Mouse (Mus musculus) heart, adult 2 months (tissue): ENCODE measurements around the gene Wnt6. TPM values are rescaled to one million over a fixed set of nuclear protein-coding genes. Genes with fewer than 3 reads are reported as not detected.

Source experiments
- DNase-seq, 2 experiments: peaks; one replicate each; pipeline ENCODE4 v3.0.0; 2021
- H3K27ac ChIP-seq: fragments of 200-600 bp; 2 replicates; pipeline ENCODE4 v1.8.1; 2022
- H3K27me3 ChIP-seq: fragments of 200-500 bp; 2 replicates; pipeline ENCODE4 v1.6.1; 2012; ENCODE audit warnings: mild to moderate bottlenecking, low read length, inconsistent platforms, mixed read lengths; ENCODE audit not compliant: control insufficient read depth, insufficient read depth
- H3K36me3 ChIP-seq: fragments of 200-500 bp; 2 replicates; pipeline ENCODE4 v1.6.1; 2012; ENCODE audit warnings: low read length, inconsistent platforms; ENCODE audit not compliant: control insufficient read depth, insufficient read depth
- H3K4me1 ChIP-seq: fragments of 200-500 bp; 2 replicates; pipeline ENCODE4 v1.6.1; 2011; ENCODE audit warnings: low read length; ENCODE audit not compliant: control insufficient read depth, insufficient read depth
- H3K4me3 ChIP-seq: fragments of 200-600 bp; 2 replicates; pipeline ENCODE4 v1.8.1; 2022
- H3K79me2 ChIP-seq: fragments of 200-500 bp; replicated peaks from 2 replicates; pipeline ENCODE4 v1.6.1; 2012; ENCODE audit warnings: mild to moderate bottlenecking, inconsistent platforms, low read length, moderate library complexity, mixed read lengths; ENCODE audit not compliant: control insufficient read depth, insufficient read depth
- H3K9ac ChIP-seq: fragments of 200-500 bp; 2 replicates; pipeline ENCODE4 v1.6.1; 2012; ENCODE audit warnings: low read depth, mild to moderate bottlenecking, control low read depth, inconsistent platforms, low read length, mixed read lengths
- CTCF ChIP-seq: fragments of 200-600 bp; IDR thresholded peaks from 2 replicates; pipeline ENCODE4 v1.8.1; 2022; ENCODE audit warnings: antibody characterized with exemption, mild to moderate bottlenecking, moderate library complexity
- EP300 ChIP-seq: fragments of 200-500 bp; IDR thresholded peaks from 2 replicates; pipeline ENCODE4 v1.6.1; 2011; ENCODE audit warnings: low read depth, low read length, control low read depth; ENCODE audit not compliant: insufficient read depth
- POLR2A ChIP-seq: fragments of 200-500 bp; IDR thresholded peaks from 2 replicates; pipeline ENCODE4 v1.6.1; 2011; ENCODE audit warnings: mild to moderate bottlenecking, low read depth, low read length, control low read depth; ENCODE audit not compliant: insufficient read depth
- WGBS: fragments of 180-500 bp; shearing (Covaris S2); methylation state at CpG from one replicate; pipeline ENCODE4 v1.1.7; 2018; 5-methylcytosine and 5-hydroxymethylcytosine counted together
- intact Hi-C: fragments of 180-260 bp; cut with DNase I; formaldehyde crosslinking; loops from one replicate; pipeline ENCODE4 v1.15.1; 2025
- long read RNA-seq: library from polyadenylated mRNA; stranded (forward); transcript quantifications from one replicate; pipeline ENCODE4 v2.0.0, GENCODE M21; 2021
- polyA plus RNA-seq: library from polyadenylated mRNA; depleted of rRNA; stranded (reverse); fragments of >200 nt; gene quantifications from 2 replicates; pipeline ENCODE4 v1.2.3, GENCODE M21; 2012; rRNA removed
- total RNA-seq, 2 experiments: library from RNA; stranded (reverse); gene quantifications; 2 replicates each; pipeline ENCODE4 v1.2.3; 2021

The Wnt6 gene
- under 1 TPM; 0.32 to 0.70 TPM for total RNA-seq
- polyA plus RNA-seq, result 0.38 and 0.39 TPM in 2 replicates
- long read RNA-seq, result 0 reads

DNA sequence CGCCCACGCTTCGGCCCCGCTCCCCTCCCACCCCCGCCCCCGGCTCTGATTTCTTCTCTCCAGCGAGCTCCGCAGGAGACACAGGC is at the start of gene Wnt6:
Gene Wnt6, plus strand, starts transcription at position 48 of the 86 bp plus-strand sequence.
- Histone ChIP-seq H3K4me3 (peak within 1 kb of the TSS; percentile 40), H3K79me2 (no peaks in the 10 kb centered on the region), H3K27me3 (peaks cover 11% of the 10 kb centered on the region), H3K27ac (no peak within 1 kb of the TSS), H3K9ac (peak within 1 kb of the TSS; percentile 56; the same call in 1 of the 2 replicates), H3K4me1 (peaks cover 1% of the 10 kb centered on the region; the same call in 1 of the 2 replicates), H3K36me3 (no peaks in the 10 kb centered on the region)
- intact Hi-C loops, result no loop called here
- TF ChIP-seq EP300 (no peak), POLR2A (no peak), CTCF (no peak)
- WGBS, result no CpG with 5 or more reads among the region's 8 CpGs
- no peak for DNase-seq

DNA sequence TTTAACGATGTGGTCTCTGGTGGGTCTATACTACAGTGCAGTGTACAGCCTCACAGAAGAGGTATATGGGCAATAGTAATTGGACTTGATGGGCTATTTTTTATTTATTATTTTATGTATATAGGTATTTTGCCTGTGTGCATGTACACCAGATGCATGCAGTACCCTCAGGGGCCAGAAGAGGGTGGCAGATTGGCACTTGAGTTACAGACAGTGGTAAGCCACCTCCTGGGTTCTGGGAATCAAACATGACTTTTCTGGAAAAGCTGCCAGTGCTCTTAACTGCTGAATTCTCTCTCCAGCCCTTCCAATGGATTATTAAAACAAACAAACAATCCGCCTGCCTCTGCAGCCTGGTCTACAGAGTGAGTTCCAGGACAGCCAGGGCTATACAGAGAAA is 47.9 kb upstream of the Wnt6 start:
- TF ChIP-seq POLR2A (no peak), CTCF (peak; percentile 53), EP300 (no peak)
- no peak for DNase-seq
- intact Hi-C loops, result no loop called here
- Histone ChIP-seq H3K4me1 (no peaks in the 10 kb centered on the region), H3K27ac (no peak overlapping the region), H3K9ac (no peak overlapping the region), H3K79me2 (no peaks in the 10 kb centered on the region), H3K36me3 (no peaks in the 10 kb centered on the region), H3K27me3 (no peaks in the 10 kb centered on the region), H3K4me3 (no peak overlapping the region)
- WGBS, result 84% methylated on average over 2 of the region's 2 CpGs

DNA sequence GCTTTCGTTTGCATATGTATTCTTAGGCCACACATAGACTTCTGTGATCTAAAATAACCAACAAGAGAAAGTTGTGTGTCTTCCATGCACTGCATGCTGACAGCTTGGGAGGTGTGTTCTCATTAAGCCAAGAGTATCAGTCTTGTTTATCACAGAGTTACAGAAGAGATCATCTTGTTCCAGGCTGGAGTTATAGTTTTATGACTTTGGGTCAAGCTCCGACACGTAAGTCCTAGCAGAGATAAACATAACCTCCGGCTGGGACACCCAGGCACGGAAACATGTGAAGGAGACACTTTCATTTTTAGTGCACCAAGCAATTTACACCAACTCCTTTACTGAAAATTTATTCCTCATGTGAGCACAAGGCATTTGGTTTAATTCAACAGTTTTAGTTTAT is 45.6 kb upstream of the Wnt6 start:
- DNase-seq, result no peak
- Histone ChIP-seq H3K79me2 (no peaks in the 10 kb centered on the region), H3K27me3 (no peaks in the 10 kb centered on the region), H3K4me1 (no peaks in the 10 kb centered on the region), H3K9ac (no peak overlapping the region), H3K36me3 (no peaks in the 10 kb centered on the region), H3K27ac (no peak overlapping the region), H3K4me3 (no peak overlapping the region)
- WGBS, result 63% methylated on average over 5 of the region's 5 CpGs
- intact Hi-C loops, result no loop called here
- TF ChIP-seq POLR2A (no peak), EP300 (no peak), CTCF (no peak)

DNA sequence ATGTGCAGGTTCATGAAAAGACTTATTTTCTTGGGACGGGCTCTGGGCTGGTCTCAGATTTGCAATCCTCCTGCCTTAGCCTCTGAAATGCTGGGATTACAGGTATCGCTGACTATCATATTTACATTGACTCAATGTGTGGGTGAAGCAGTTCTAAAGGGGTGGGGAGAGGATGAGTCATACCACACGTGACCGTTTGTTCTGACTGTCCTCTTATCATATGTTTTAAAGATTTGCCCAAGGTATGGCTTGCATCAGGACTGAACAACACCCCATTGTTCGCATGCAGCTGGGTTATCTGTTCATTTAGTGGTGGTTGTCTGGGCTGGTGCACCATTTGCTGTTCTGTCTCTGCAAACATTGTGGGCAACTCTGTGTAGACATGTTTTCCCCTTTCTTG is 45.0 kb upstream of the Wnt6 start:
- DNase-seq, result no peak
- no peaks in the 10 kb centered on the region for H3K27me3 ChIP-seq
- no peaks in the 10 kb centered on the region for H3K4me1 ChIP-seq
- intact Hi-C loops, result no loop called here
- 55% methylated on average over 5 of the region's 5 CpGs for WGBS
- no peaks in the 10 kb centered on the region for H3K79me2 ChIP-seq
- H3K27ac ChIP-seq, result no peak overlapping the region
- no peaks in the 10 kb centered on the region for H3K36me3 ChIP-seq
- TF ChIP-seq EP300 (no peak), CTCF (no peak), POLR2A (no peak)
- H3K9ac ChIP-seq, result no peak overlapping the region
- H3K4me3 ChIP-seq, result no peak overlapping the region

DNA sequence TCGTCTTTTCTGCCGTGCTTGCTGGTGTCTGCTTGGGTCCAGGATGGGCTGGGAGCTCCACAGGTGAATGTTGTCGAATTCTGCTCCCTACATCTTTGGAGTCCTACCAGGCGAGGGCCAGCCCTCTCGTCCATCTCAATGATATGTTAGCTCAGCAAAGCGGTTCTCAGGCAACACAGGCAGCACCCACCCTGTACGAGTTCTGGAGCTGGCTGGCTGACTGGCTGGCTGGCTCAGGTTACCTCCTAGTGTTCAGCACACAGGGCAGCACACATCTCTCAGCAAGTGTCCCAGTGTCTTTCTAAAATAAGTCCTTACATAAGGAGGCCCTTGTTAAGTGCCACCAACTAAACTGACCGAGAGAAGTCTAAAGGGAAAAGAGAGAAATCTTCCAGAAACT is 43.2 kb upstream of the Wnt6 start:
- DNase-seq, result peak in 1 of 2 experiments; percentile 17
- Histone ChIP-seq H3K79me2 (no peaks in the 10 kb centered on the region), H3K4me3 (no peak overlapping the region), H3K36me3 (no peaks in the 10 kb centered on the region), H3K27ac (no peak overlapping the region), H3K27me3 (no peaks in the 10 kb centered on the region), H3K9ac (no peak overlapping the region), H3K4me1 (no peaks in the 10 kb centered on the region)
- intact Hi-C loops, result no loop called here
- 70% methylated on average over 8 of the region's 8 CpGs for WGBS
- TF ChIP-seq CTCF, result no peak
- TF ChIP-seq POLR2A, result no peak
- TF ChIP-seq EP300, result no peak

DNA sequence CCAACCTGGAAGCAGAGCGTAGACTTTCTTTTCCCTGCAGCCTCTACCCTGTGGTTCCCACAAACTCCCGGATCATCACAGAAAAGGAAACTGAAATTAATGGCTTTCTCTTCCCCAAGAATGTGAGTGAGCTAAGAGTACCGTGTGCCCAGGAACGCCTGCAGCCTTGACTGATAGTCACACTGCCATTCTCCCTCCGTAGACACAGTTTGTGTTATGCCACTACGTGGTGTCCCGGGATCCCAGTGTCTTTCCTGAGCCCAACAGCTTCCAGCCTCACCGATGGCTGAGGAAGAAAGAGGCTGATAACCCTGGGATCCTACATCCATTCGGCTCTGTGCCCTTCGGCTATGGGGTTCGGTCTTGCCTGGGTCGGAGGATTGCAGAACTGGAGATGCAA is 34.7 kb upstream of the Wnt6 start:
- H3K27ac ChIP-seq, result no peak overlapping the region
- TF ChIP-seq CTCF, result no peak
- TF ChIP-seq EP300, result no peak
- no peak for TF ChIP-seq POLR2A
- DNase-seq, result no peak
- no peaks in the 10 kb centered on the region for H3K27me3 ChIP-seq
- H3K4me3 ChIP-seq, result no peak overlapping the region
- WGBS, result 84% methylated on average over 12 of the region's 12 CpGs
- intact Hi-C loops, result no loop called here
- H3K36me3 ChIP-seq, result no peaks in the 10 kb centered on the region
- no peak overlapping the region for H3K9ac ChIP-seq
- H3K79me2 ChIP-seq, result no peaks in the 10 kb centered on the region
- peaks cover 1% of the 10 kb centered on the region; the same call in 1 of the 2 replicates for H3K4me1 ChIP-seq

DNA sequence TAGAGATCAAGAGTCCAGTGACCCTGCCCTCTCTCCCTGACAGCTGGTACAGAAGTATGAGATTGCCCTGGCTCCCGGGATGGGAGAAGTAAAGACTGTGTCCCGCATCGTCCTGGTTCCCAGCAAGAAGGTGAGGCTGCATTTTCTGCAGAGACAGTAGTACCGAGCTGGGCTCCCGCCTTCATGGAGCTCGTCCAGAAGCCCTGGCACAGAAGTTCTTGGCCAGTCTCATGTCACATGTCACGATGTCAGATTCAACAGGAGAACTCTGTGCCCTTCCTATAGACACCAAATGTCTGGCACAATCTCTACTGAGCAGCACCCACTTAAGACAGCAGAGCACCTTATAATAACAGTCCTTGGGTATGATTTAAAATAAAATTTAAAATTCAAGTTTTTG is 34.2 kb upstream of the Wnt6 start:
- H3K4me3 ChIP-seq, result no peak overlapping the region
- H3K36me3 ChIP-seq, result no peaks in the 10 kb centered on the region
- WGBS, result 63% methylated on average over 7 of the region's 7 CpGs
- no peak overlapping the region for H3K9ac ChIP-seq
- H3K27me3 ChIP-seq, result no peaks in the 10 kb centered on the region
- no peaks in the 10 kb centered on the region for H3K79me2 ChIP-seq
- no peak overlapping the region for H3K27ac ChIP-seq
- H3K4me1 ChIP-seq, result peaks cover 1% of the 10 kb centered on the region; the same call in 1 of the 2 replicates
- no peak for DNase-seq
- intact Hi-C loops, result no loop called here
- TF ChIP-seq EP300 (no peak), CTCF (no peak), POLR2A (no peak)
